Mouse (Mus musculus) adrenal gland, adult 10 weeks (tissue): Measurements from ENCODE around the gene Ppm1k. TPM values are rescaled to one million over a fixed set of nuclear protein-coding genes. Genes with fewer than 3 reads are reported as not detected.

ENCODE experiments used
- polyA plus RNA-seq: library from polyadenylated mRNA; stranded (reverse); fragments of 350-450 nt; fragmentation: Illumina TruSeq; extraction: RNeasy Lipid Tissue Mini Kit (QIAGEN cat#74804); gene quantifications from one replicate; pipeline ENCODE4 v1.2.3, GENCODE M21; 2014; ENCODE audit warnings: low read depth, low replicate concordance

Gene Ppm1k
- 82.1 TPM for polyA plus RNA-seq

DNA sequence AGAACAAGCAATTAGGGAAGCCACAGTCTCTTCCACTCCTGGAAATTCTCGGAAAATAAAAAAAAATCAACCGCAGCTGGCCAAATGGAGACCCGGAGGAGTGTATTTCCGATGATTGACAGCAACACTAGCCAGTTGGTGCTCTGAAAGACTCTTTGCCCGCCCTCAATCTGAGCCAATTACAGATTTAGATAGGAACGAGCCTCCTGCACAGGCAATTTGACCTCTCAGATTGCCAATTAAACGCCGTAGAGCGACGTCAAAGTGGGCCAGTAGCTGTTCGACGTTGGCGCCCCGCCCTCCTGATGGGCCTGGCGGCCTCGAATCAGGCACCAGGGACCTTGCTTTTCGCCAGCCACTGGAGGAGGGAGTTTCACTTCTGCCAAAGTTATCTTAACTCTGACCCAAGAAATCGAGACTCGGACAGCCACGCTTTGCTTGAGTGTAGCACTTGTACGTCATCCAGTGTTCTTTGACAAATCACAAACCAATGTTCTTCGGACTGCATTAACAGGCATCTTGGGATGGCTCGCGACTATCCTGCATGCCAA lies at the start of gene Ppm1k:
Gene Ppm1k (minus strand): TSS at position 83 of the 551 bp plus-strand sequence.

DNA sequence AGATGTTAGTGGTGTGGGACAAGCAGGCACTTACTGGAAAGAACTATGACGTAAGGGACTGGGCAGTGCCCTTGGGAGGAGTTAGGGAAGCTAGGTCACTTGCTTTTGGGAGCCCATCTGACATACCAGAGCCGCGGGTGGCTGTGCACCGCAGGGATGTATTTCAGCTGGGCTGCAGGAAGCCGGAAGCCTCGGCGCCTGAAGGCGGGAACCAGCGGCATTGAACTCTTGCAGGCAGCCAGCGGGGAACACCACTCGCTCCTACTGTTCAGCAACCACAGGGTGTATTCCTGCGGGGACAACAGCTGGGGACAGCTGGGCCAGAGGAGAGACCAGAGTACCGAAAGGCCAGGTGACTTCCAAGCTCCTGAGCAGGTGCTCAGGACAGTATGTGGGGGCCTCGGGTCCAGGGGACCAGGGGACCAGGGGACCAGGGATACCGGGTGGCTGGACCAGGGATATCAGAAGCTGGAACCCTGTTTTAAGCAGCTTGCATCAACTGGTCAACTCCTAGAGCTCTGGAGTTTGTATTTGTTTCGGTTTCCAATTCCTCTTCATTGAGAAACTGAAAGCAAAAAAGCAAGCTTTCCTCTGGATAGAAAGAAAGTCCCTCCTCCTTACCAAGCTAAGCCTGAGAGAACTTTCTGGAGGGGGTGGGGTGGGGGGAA lies 45.7 kb upstream of the Ppm1k start, which contains the start of gene Herc6:
Gene Herc6 (plus strand): TSS at position 120 of the 668 bp plus-strand sequence.

Other genes with a start within 250 kb of the Ppm1k start
- not detected for gene Vmn1r16, start 206.0 kb downstream of the Ppm1k start, polyA plus RNA-seq
- gene Vmn1r17, start 171.7 kb downstream of the Ppm1k start, polyA plus RNA-seq, result not detected
- not detected for gene Vmn1r18, start 139.7 kb downstream of the Ppm1k start, polyA plus RNA-seq
- gene Vmn1r19, start 131.7 kb downstream of the Ppm1k start, polyA plus RNA-seq, result not detected
- gene Vmn1r20, start 106.5 kb downstream of the Ppm1k start, polyA plus RNA-seq, result not detected
- 65.7 TPM for gene Herc6, start 45.5 kb upstream of the Ppm1k start, polyA plus RNA-seq
- gene Pyurf, start 156.6 kb upstream of the Ppm1k start, polyA plus RNA-seq, result 31.9 TPM
- 26.7 TPM for gene Lancl2, start 167.1 kb upstream of the Ppm1k start, polyA plus RNA-seq